ENCODE assay signal across 21 mouse cellular contexts in the genomic region with DNA sequence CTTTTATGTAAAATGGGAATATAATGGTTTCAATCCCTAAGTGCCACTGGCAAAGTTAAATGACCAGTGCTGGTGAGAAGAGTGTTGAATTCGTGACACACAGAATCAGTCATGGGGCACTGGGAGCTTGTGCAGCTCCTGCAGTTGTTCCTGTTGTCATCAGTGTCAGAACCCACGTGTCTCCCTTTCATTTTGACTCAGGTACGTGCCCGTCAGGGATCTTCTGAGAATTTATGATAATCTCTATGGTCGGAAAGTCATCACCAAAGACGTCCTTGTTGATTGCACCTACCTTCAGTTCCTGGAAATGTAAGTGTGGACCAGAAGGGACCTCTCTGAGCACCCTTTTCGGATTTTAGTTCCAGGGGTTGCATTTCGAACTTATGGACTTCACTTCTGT.
"Had no signal": no experiment of that assay in that cellular context is flagged by ENCODE, and none has a peak within 500 bp of the region (broad histone marks: within the 10 kb centered on the region; RNA-seq: fewer than 3 reads in every experiment).

No protein-coding gene starts in this region.

- DNase-seq: gastrocnemius, postnatal 14 days; heart, adult 18-20 months; heart, postnatal 14 days; heart, postnatal 36 days; kidney, adult 18-20 months; kidney, adult 8-10 months; kidney, postnatal 10 days; kidney, postnatal 25 days; kidney, postnatal 4 days; left cerebral cortex, postnatal 4 days had no signal

- H3K4me2 ChIP-seq: heart, embryonic 11.5 days; heart, embryonic 13.5 days; heart, embryonic 15.5 days; hindbrain, embryonic 14.5 days; intestine, embryonic 15.5 days; limb, embryonic 13.5 days; limb, embryonic 15.5 days; liver, embryonic 12.5 days had no signal

- H3K36me3 ChIP-seq: heart, embryonic 13.5 days; heart, embryonic 15.5 days; intestine, embryonic 15.5 days; limb, embryonic 13.5 days; limb, embryonic 15.5 days; liver, embryonic 12.5 days had no signal

- H3K9ac ChIP-seq: heart, embryonic 13.5 days; heart, embryonic 15.5 days; hindbrain, embryonic 14.5 days; intestine, embryonic 15.5 days; limb, embryonic 13.5 days; limb, embryonic 15.5 days; liver, embryonic 12.5 days; liver, embryonic 14.5 days had no signal

- H3K4me3 ChIP-seq: heart, embryonic 13.5 days; heart, embryonic 15.5 days; intestine, embryonic 15.5 days; layer of hippocampus, adult 2 months; left cerebral cortex, adult 2 months; limb, embryonic 13.5 days; limb, embryonic 15.5 days; liver, embryonic 12.5 days had no signal

- H3K27me3 ChIP-seq: heart, embryonic 15.5 days; intestine, embryonic 15.5 days; limb, embryonic 13.5 days; limb, embryonic 15.5 days had no signal

- H3K9me3 ChIP-seq: heart, embryonic 13.5 days; heart, embryonic 15.5 days; intestine, embryonic 15.5 days; limb, embryonic 13.5 days; limb, embryonic 15.5 days; liver, embryonic 12.5 days had no signal

- H3K27ac ChIP-seq: heart, embryonic 13.5 days; heart, embryonic 15.5 days; hindbrain, embryonic 14.5 days; intestine, embryonic 15.5 days; layer of hippocampus, adult 2 months; left cerebral cortex, adult 2 months; limb, embryonic 13.5 days; limb, embryonic 15.5 days; liver, embryonic 12.5 days; liver, embryonic 14.5 days had no signal
